Mouse (Mus musculus) adrenal gland, postnatal 25 days (tissue): ENCODE measurements around the gene Spn. TPM values are rescaled to one million over a fixed set of nuclear protein-coding genes. Genes with fewer than 3 reads are reported as not detected.
"Not testable (repeated sequence)": the region's sequence is repeated elsewhere in the genome, so short reads cannot be mapped to it uniquely, and the experiment has no call there.

Experiments used
- DNase-seq: peaks from one replicate; pipeline ENCODE4 v3.0.0; 2021; ENCODE audit warnings: mixed read lengths
- total RNA-seq: library from RNA; stranded (reverse); gene quantifications from 2 replicates; pipeline ENCODE4 v1.2.3, GENCODE M21; 2021

The Spn gene
- total RNA-seq, 1 experiment from 2014 or later: 0.55 TPM

- DNase-seq: no peak
Measured at GRCm38 (mm10) chr7:127105551-127105950, 32.1 kb downstream of the Spn start.

DNA sequence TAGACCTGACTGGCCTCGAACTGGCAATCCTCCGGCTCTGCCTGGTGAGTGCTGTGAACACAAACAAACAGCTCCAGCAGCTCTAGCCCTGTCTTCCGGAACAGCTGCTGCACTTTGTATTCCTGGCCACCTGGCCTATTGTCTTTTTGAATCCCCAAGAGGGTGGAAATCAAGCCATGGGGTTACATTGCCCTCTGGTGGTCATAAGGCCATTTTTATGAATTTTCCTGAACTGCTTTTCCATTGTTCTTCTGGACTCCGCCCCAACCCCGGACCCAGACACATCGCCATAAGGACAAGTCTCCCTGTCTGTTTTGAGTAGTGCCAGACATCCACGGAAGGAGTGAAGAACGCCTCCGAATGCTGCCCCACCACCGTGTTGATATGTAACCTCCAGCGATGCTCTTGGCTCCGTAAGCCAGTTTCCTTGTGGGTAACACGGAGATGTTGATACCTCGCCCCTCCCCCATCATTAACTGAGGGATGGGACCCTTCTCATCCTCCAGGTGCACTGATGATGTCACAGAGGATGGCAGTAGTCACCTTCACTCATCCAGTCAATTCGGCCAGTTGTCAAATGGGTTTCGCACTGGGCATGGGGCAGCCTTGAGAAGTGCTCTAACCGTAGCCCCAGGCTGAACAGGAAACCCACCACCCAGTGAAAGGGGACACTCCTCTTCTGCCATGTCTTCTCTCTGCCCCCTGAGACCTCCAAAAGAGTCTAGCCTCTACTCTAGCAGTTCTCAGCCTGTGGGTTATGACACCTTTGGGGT is 32.9 kb downstream of the Spn start:
- peak; percentile 58 for DNase-seq

DNA sequence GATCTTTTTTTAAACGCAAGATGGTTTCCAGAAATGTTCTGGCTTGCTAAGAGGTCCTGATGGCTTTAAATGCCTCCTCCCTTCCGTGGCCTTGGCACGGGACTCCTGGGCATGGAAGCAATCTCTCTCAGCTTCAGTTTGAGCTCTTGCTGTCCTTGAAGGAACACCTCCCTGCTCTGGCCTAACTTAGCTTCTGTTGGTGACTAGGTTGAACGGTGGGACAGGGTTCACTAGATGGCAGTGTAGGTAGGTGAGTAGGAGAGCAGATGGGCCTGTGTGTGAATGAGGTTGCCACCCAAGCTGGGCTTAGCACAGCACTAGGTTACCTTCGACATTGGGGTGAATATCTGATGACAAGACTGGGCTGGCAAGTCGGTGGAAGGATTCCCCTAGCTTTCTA is 33.7 kb downstream of the Spn start:
- DNase-seq: no peak

- DNase-seq: no peak
Measured at GRCm38 (mm10) chr7:127102148-127102547, 35.5 kb downstream of the Spn start.

DNA sequence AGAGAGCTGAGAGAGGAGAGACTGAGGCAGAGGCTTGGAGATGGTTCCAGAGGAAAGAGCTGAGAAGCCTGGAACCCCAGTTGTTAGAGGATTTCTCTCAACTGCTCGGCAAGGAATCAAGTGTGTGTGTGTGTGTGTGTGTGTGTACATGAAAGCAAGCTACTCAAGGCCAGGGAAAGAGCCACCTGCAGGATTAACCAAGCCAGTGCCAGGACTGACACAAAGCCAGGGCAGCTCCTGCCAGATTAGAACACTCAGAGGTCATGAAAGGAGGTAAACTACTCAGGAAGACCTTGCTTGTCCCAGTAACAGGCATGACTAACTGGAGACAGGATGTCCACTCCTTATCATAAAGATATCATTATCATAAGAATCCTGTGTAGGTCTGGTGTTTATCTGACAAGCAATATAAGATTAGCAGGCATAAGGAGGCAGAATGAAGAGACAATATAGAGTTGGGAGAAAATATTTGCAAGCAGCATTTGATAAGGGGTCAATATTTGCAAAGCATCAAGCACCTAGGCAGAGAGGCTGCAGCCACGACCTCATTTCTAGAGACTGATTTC is 36.1 kb downstream of the Spn start:
- DNase-seq: no peak

DNA sequence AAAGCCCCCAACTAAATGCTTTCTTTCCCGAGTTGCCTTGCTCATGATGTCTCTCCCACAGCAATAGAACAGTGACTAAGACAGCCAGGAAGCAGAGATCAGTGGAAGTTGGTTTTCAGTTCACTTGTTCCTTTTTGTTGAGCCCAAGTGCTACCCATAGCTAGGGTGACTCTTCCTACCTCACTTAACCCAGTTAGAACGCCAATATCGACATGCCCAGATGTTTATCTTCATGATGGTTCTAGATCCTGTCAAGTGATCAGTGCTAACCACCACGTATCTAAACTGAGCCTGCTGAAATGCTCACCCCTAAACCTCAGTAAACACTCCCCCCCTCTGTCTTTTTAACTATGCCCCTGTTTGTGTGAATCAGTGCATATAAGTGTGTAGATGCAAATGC is 38.1 kb downstream of the Spn start:
- DNase-seq: no peak

- DNase-seq: no peak
Measured at GRCm38 (mm10) chr7:127098950-127099349, 38.7 kb downstream of the Spn start.

DNA sequence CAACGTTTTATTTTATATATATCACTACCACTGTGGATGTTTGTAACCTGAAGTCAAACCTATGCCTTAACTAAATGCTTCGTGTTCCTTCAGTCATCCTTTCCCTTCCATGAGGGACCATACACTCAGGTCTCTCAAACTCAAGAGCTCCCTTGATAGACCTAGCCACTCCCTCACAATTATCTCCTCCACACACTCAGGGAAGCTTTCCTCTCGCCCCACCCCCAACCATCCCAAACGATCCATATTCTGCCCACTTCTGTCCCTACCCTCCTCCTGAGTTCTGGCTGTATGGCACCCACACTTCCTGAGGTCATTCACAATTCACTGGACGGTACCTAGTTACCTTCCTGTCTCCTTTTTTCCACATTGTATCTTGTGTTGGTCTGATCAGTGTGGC is 39.1 kb downstream of the Spn start:
- DNase-seq: no peak

DNA sequence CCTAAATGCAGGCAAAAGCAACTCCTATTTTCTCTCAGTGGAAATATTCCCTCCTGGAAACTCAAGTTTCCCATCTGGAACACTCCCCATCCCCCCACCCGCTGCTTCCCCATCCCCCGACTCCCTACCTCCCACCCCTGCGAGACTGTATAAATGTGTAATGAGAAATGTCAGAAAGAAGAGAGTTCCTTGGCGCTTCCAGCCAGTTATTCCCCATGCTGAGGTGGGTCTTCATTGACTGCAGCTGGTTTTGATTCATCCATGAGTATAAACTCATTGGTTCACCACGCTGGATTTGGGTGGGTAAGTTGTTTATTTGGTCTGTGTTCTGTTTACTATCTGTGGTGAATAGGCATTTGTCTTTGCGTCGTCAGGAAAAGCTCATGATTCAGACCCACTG is 41.2 kb downstream of the Spn start:
- no peak for DNase-seq

GRCm38 (mm10) chr7:127093914-127094313 is 43.7 kb downstream of the Spn start:
- no peak for DNase-seq

- no peak for DNase-seq
Measured at GRCm38 (mm10) chr7:127091114-127091896, 46.3 kb downstream of the Spn start, which contains the start of gene AI467606. TSS of gene AI467606 (plus strand) at chr7:127091359.

- DNase-seq: no peak
Measured at GRCm38 (mm10) chr7:127090154-127091113, 47.2 kb downstream of the Spn start.

GRCm38 (mm10) chr7:127088901-127089845 is 48.5 kb downstream of the Spn start:
- DNase-seq: no peak

DNA sequence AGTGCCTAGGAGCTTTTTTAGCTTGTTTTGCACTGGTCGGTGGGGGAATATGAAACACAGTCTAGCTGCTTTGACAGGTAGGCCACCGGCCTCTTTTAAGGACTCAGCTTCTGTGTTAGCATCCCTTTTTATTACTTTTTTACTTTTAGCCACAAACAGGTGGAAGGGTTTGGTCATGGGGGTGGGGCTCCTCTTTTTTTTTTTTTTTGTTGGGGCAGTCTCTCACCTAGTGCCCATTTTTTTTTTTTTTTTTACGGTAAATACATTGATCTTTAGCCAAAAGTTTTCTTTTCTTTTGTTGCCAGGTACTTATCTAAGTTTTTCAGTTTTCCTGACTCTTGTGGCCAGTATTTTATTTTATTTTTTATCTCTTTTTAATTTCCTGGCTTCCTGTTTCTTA is 49.5 kb downstream of the Spn start:
- no peak for DNase-seq

DNA sequence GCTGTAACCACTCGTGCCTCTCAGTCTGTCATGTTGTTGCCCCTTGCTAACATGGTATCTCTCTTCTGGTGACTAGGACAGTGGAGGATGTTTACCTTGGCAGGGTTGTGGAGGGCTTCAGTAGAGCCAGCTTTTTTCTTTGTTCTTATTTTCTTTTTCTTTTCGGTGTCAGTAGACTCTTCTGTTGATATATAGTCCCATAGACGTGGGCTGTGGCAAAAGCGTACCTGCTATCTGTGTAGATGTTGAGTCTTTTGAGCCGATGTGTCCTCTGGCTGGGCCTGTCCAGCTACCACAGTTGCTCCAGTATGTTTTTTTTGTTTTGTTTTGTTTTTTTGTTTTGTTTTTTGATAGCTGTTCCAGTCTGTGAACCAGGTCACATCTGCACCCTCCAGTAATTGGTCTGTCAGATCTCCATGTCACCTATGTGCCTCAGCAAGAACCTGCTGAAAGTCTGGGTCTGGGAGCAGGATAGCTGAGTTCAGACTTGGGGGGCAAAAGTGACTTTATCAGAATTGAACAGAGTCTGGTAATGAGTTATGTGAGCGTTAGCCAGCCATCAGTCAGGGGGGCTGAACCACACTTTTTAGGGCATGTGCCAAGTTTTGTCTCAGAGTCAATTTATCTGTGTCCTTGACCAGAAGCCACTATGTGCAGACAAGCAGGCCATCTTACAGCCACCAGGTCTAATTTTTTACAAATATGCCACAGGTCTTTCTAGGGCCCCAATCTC is 50.2 kb downstream of the Spn start, which contains the start of gene Zg16:
TSS of gene Zg16 (minus strand) at position 51 of the 733 bp plus-strand sequence.
- not testable (repeated sequence) for DNase-seq

DNA sequence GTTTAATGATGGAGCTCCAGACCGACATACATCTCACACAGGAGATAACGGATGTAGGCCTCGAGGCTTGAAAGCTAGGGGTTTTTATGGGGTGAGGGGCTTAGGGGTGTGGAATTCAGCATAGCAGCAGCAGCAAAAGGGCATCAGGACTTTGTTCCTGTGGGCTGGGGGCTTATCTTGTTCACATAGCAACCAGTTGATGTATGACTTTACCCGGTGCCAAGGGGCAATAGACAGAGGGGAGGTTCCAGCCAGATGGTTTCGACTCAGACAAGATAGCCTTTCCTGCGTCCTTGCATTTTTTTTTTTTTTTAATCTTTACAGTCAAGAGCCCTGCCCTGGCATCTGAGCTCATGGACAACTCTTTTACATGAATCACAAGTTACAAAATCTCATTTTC is 51.9 kb downstream of the Spn start:
- not testable (repeated sequence) for DNase-seq

GRCm38 (mm10) chr7:127084794-127085193 is 52.8 kb downstream of the Spn start:
- no peak for DNase-seq

- no peak for DNase-seq
Measured at GRCm38 (mm10) chr7:127083689-127084088, 53.9 kb downstream of the Spn start.

- no peak for DNase-seq
Measured at GRCm38 (mm10) chr7:127082995-127083394, 54.6 kb downstream of the Spn start.

GRCm38 (mm10) chr7:127082271-127082670 is 55.4 kb downstream of the Spn start:
- no peak for DNase-seq
